Mouse (Mus musculus) embryonic fibroblast, embryonic 13.5 days (primary cell): ENCODE data around the gene Fam189a1.

Source experiments
- CTCF ChIP-seq: IDR thresholded peaks from 2 replicates; pipeline ENCODE4 v1.5.1; 2011; ENCODE audit warnings: mild to moderate bottlenecking, control low read depth, low read length, moderate library complexity, borderline replicate concordance; ENCODE audit not compliant: insufficient read depth
- POLR2A ChIP-seq: IDR thresholded peaks from 2 replicates; pipeline ENCODE4 v1.6.1; 2011; ENCODE audit warnings: low read depth, mild to moderate bottlenecking, control low read depth, low read length, moderate library complexity

- TF ChIP-seq CTCF (no peak), POLR2A (no peak)
These were observed 63.1 kb downstream of the Fam189a1 start for GRCm38 (mm10) chr7:65093314-65093713.
